Mouse (Mus musculus): ENCODE results near the gene Adarb1.

DNA sequence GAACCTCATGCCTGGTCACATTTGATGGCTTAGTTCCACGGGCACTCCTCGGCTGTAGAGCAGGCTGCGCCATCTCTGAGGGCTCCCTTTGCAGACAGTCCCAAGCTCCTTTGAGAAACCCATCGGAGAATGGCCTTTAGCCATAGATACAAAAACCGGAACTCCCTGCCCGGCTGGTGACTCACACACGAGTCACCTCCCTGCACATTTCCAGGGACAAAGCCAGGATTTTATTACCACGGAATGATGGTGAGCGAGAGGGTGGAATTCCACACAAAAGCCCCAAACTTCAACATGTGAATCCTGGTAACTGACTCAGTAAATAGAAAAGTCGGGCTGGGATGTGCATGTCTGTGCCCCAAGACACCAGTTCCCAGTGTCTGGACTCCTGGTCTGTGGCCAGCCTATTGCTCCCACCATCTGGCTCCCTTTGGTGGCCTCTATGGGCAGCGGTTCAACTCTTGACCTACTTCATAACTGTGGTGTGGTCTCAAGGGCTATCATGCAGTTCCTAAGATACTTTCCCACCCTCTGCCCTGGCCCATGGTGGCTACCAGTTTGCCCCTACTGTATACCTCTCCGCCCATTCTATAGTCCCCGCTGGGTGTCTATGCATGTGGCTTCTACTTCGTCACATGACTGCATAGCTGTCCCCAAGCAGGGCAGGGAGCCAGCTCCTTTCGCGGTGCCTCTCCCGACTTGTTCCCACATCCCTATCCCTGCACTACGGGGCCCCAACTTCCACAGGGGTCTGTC lies 166.1 kb downstream of the Adarb1 start:
- TF ChIP-seq CTCF (IDR thresholded peaks at IDR 0.05; ENCODE audit: low read depth): no peak
- TF ChIP-seq EP300 (optimal IDR thresholded peaks at IDR 0.05): no peak

Data from stomach, postnatal 0 days (tissue).